Mouse (Mus musculus) ES-Bruce4 (cell line): Measurements from ENCODE around the gene Prkg1. TPM values are rescaled to one million over a fixed set of nuclear protein-coding genes. Genes with fewer than 3 reads are reported as not detected.

ENCODE experiments used
- H3K27ac ChIP-seq: 2 replicates; pipeline ENCODE4 v1.5.1; 2012; ENCODE audit warnings: low read length, inconsistent platforms; ENCODE audit not compliant: insufficient read depth
- H3K27me3 ChIP-seq: 2 replicates; pipeline ENCODE4 v1.6.1; 2012; ENCODE audit warnings: mild to moderate bottlenecking, low read length, inconsistent platforms; ENCODE audit not compliant: control insufficient read depth, poor library complexity, insufficient read depth, severe bottlenecking
- H3K36me3 ChIP-seq: 2 replicates; pipeline ENCODE4 v1.6.1; 2012; ENCODE audit warnings: inconsistent platforms, mild to moderate bottlenecking, low read length, moderate library complexity; ENCODE audit not compliant: control insufficient read depth, poor library complexity, insufficient read depth, severe bottlenecking
- H3K4me1 ChIP-seq: one replicate; pipeline ENCODE4 v1.8.1; 2011; ENCODE audit warnings: low read length; ENCODE audit not compliant: control insufficient read depth, insufficient read depth
- H3K4me3 ChIP-seq: 2 replicates; pipeline ENCODE4 v1.5.1; 2011; ENCODE audit warnings: low read depth, mild to moderate bottlenecking, low read length
- H3K9ac ChIP-seq: 2 replicates; pipeline ENCODE4 v1.6.1; 2012; ENCODE audit warnings: low read depth, mild to moderate bottlenecking, inconsistent platforms; ENCODE audit not compliant: poor library complexity, severe bottlenecking
- H3K9me3 ChIP-seq: replicated peaks from 2 replicates; pipeline ENCODE4 v1.6.1; 2012; ENCODE audit warnings: mild to moderate bottlenecking, low read length, inconsistent platforms; ENCODE audit not compliant: control insufficient read depth, poor library complexity, insufficient read depth, severe bottlenecking
- CTCF ChIP-seq: IDR thresholded peaks from one replicate; pipeline ENCODE4 v1.8.1; 2011; ENCODE audit warnings: low read depth, low read length
- EP300 ChIP-seq: IDR thresholded peaks from 2 replicates; pipeline ENCODE4 v1.6.1; 2011; ENCODE audit warnings: low read depth, low read length; ENCODE audit not compliant: insufficient read depth
- POLR2A ChIP-seq: IDR thresholded peaks from one replicate; pipeline ENCODE4 v1.8.1; 2011; ENCODE audit warnings: low read length; ENCODE audit not compliant: insufficient read depth
- polyA plus RNA-seq: library from polyadenylated mRNA; stranded (reverse); fragments of >200 nt; gene quantifications from 2 replicates; pipeline ENCODE4 v1.2.4, GENCODE M21; 2011; ENCODE audit warnings: low read depth; ENCODE audit not compliant: missing spikeins, insufficient read depth, insufficient read length

Gene Prkg1
- polyA plus RNA-seq, 1 experiment: 0.46 TPM

- H3K27me3 ChIP-seq: no peaks in the 10 kb centered on the region
- no peaks in the 10 kb centered on the region for H3K36me3 ChIP-seq
- H3K9me3 ChIP-seq: no peaks in the 10 kb centered on the region
- no peak for TF ChIP-seq EP300
- no peak for TF ChIP-seq CTCF
- TF ChIP-seq POLR2A: no peak
- no peak overlapping the region for H3K4me3 ChIP-seq
- no peak overlapping the region for H3K9ac ChIP-seq
- H3K4me1 ChIP-seq: no peaks in the 10 kb centered on the region
- H3K27ac ChIP-seq: no peak overlapping the region
These were observed 481.2 kb downstream of the Prkg1 start for GRCm38 (mm10) chr19:31283617-31284016.

DNA sequence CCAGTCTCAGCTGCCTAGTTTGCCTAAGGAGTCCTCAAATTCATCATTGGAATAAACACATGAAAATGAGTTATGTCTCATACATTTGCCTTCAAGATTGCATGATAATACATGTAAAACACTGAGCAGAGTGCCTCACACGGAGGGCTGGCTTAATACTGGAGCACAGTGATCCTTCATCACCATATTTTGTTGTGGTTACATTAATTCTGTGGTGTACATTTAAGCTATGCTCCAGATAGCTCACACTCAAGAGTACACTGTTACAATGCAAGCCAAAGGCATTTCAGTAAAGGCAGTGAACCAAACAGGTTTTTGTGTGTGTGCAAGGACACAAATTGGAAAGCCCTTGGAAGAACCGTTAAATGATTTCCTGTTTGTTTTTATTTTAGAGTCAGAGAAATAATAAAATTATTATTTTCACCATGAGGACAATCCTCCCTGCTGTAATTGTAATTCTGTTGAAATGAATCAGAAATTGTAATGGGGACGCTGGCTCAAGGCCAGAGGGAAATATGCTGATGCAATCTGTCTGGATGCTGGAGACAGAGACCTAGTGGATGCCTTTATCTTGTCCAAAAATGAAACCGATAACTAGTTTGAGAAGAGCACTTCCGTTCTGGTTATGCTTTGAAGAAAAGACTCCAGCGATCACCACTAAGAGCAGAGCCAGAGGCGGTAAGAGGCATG, 484.9 kb downstream of the Prkg1 start:
- H3K27ac ChIP-seq: no peak overlapping the region
- no peaks in the 10 kb centered on the region for H3K9me3 ChIP-seq
- no peak for TF ChIP-seq POLR2A
- TF ChIP-seq EP300: no peak
- no peak for TF ChIP-seq CTCF
- no peak overlapping the region for H3K4me3 ChIP-seq
- no peaks in the 10 kb centered on the region for H3K36me3 ChIP-seq
- no peak overlapping the region for H3K9ac ChIP-seq
- H3K4me1 ChIP-seq: no peaks in the 10 kb centered on the region
- no peaks in the 10 kb centered on the region for H3K27me3 ChIP-seq

DNA sequence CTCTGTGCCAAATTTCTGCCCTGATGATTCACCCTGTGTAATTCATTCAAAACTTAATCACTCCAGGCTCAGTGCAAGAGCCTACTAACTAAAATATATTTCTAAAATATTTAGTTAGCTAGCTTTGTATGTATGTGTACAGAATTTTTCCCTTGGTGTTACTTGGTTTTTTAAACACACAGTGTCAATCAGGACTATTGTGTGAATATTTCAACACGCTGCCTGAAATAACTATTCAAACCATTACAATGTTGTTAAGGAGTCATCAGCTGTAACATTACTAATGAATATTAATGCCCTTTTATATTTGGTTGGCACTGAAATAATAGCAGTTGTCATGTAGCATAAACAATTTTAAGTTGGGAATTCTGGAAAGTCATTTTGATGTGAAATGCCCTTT, 502.4 kb downstream of the Prkg1 start:
- H3K4me3 ChIP-seq: no peak overlapping the region
- TF ChIP-seq POLR2A: no peak
- TF ChIP-seq EP300: no peak
- TF ChIP-seq CTCF: no peak
- H3K36me3 ChIP-seq: no peaks in the 10 kb centered on the region
- H3K9ac ChIP-seq: no peak overlapping the region
- H3K27ac ChIP-seq: no peak overlapping the region
- no peaks in the 10 kb centered on the region; the same call in 1 of the 2 replicates for H3K27me3 ChIP-seq
- no peaks in the 10 kb centered on the region for H3K4me1 ChIP-seq
- no peaks in the 10 kb centered on the region for H3K9me3 ChIP-seq

- Histone ChIP-seq H3K9me3 (no peaks in the 10 kb centered on the region), H3K36me3 (no peaks in the 10 kb centered on the region), H3K27ac (no peak overlapping the region), H3K9ac (no peak overlapping the region), H3K4me3 (no peak overlapping the region), H3K4me1 (no peaks in the 10 kb centered on the region), H3K27me3 (no peaks in the 10 kb centered on the region; the same call in 1 of the 2 replicates)
- TF ChIP-seq EP300 (no peak), POLR2A (no peak), CTCF (no peak)
These were observed 504.3 kb downstream of the Prkg1 start for GRCm38 (mm10) chr19:31260494-31260893.

- Histone ChIP-seq H3K4me1 (no peaks in the 10 kb centered on the region), H3K4me3 (no peak overlapping the region), H3K9ac (no peak overlapping the region), H3K27ac (no peak overlapping the region), H3K9me3 (no peaks in the 10 kb centered on the region), H3K27me3 (no peaks in the 10 kb centered on the region), H3K36me3 (no peaks in the 10 kb centered on the region)
- TF ChIP-seq CTCF (no peak), POLR2A (no peak), EP300 (no peak)
These were observed 509.1 kb downstream of the Prkg1 start for GRCm38 (mm10) chr19:31255780-31256179.

DNA sequence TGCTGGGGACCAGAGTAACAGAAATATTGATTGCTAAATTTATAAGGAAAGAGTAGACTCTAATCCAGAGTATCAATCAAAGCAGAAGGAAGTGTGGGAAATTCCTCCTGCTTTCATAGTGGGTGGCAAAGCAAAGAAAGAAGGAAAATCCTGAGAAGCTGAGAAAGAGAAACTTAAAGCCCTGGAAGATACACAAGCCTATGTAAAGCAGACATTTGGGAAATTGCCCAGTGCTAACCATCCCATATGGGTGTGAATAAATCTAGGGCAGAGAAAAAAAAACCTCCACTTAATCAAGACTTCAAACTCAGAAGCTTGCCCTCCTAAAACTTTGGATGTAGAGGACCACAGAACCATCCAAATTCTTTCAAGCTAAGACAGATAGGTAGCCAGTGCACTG, 532.4 kb downstream of the Prkg1 start:
- Histone ChIP-seq H3K4me3 (no peak overlapping the region), H3K27me3 (no peaks in the 10 kb centered on the region), H3K27ac (no peak overlapping the region), H3K36me3 (no peaks in the 10 kb centered on the region), H3K9ac (no peak overlapping the region), H3K4me1 (no peaks in the 10 kb centered on the region), H3K9me3 (no peaks in the 10 kb centered on the region)
- TF ChIP-seq CTCF: no peak
- TF ChIP-seq EP300: no peak
- TF ChIP-seq POLR2A: no peak
